Mouse (Mus musculus) heart, postnatal 25 days (tissue): Measurements from ENCODE around the gene Golim4. TPM values are rescaled to one million over a fixed set of nuclear protein-coding genes. Genes with fewer than 3 reads are reported as not detected.
A peak's percentile ranks its signal among the peaks of the same experiment; 100 is the strongest.
"Not testable (repeated sequence)": the region's sequence is repeated elsewhere in the genome, so short reads cannot be mapped to it uniquely, and the experiment has no call there.

ENCODE experiments used
- DNase-seq: peaks from one replicate; pipeline ENCODE4 v3.0.0; 2022; ENCODE audit warnings: low spot score
- intact Hi-C: fragments of 180-260 bp; cut with DNase I; formaldehyde crosslinking; loops from one replicate; pipeline ENCODE4 v1.15.1; 2025
- total RNA-seq, 2 experiments: library from RNA; stranded (reverse); gene quantifications; 2 replicates each; pipeline ENCODE4 v1.2.3; 2021

The Golim4 gene
- total RNA-seq = 10 to 100 TPM; 15.3 to 22.8 TPM

GRCm38 (mm10) chr3:75956551-75957302 is at the start of gene Golim4:
TSS of gene Golim4 (minus strand) at chr3:75956949.
- DNase-seq = peak; percentile 95
- intact Hi-C loops = loop anchor here (5.0 to 10.0 kb wide), 2 partner anchors 44 to 402 kb away; partner anchors contain the start of genes Pdcd10 and Serpini1

GRCm38 (mm10) chr3:76005621-76006020 is 48.9 kb upstream of the Golim4 start:
- intact Hi-C loops = no loop called here
- no peak for DNase-seq

GRCm38 (mm10) chr3:76001156-76001555 is 44.4 kb upstream of the Golim4 start:
- no peak for DNase-seq
- intact Hi-C loops = loop anchor here (1.0 kb wide), 1 partner anchor 91 kb away; no protein-coding TSS in a partner anchor

GRCm38 (mm10) chr3:76000481-76000880 is 43.7 kb upstream of the Golim4 start:
- no peak for DNase-seq
- intact Hi-C loops = no loop called here

- DNase-seq, intact Hi-C loops: not testable (repeated sequence)
Observed at GRCm38 (mm10) chr3:75981031-75981750, 24.4 kb upstream of the Golim4 start.

GRCm38 (mm10) chr3:75962784-75963772 is 6.3 kb upstream of the Golim4 start:
- intact Hi-C loops, DNase-seq: not testable (repeated sequence)

GRCm38 (mm10) chr3:75955661-75956491 is 873 bp downstream of the Golim4 start:
- intact Hi-C loops = loop anchor here (5.0 to 10.0 kb wide), 2 partner anchors 44 to 401 kb away; partner anchors contain the start of genes Pdcd10 and Serpini1
- DNase-seq = no peak

GRCm38 (mm10) chr3:75954185-75954584 is 2.6 kb downstream of the Golim4 start:
- intact Hi-C loops = loop anchor here (10.0 kb wide), 1 partner anchor 399 kb away; the partner anchor contains the start of genes Pdcd10 and Serpini1
- no peak for DNase-seq

GRCm38 (mm10) chr3:75952328-75953060 is 4.3 kb downstream of the Golim4 start:
- intact Hi-C loops = loop anchor here (10.0 kb wide), 1 partner anchor 398 kb away; the partner anchor contains the start of genes Pdcd10 and Serpini1
- no peak for DNase-seq

GRCm38 (mm10) chr3:75950897-75951296 is 5.9 kb downstream of the Golim4 start:
- DNase-seq = no peak
- intact Hi-C loops = loop anchor here (10.0 kb wide), 1 partner anchor 396 kb away; the partner anchor contains the start of genes Pdcd10 and Serpini1

GRCm38 (mm10) chr3:75949358-75949757 is 7.4 kb downstream of the Golim4 start:
- no peak for DNase-seq
- intact Hi-C loops = no loop called here

- no peak for DNase-seq
- intact Hi-C loops = no loop called here
Observed at GRCm38 (mm10) chr3:75948541-75949095, 8.1 kb downstream of the Golim4 start.

- DNase-seq = no peak
- intact Hi-C loops = no loop called here
Observed at GRCm38 (mm10) chr3:75948003-75948402, 8.7 kb downstream of the Golim4 start.

- intact Hi-C loops = no loop called here
- no peak for DNase-seq
Observed at GRCm38 (mm10) chr3:75942303-75943060, 14.3 kb downstream of the Golim4 start.

GRCm38 (mm10) chr3:75941864-75942263 is 14.9 kb downstream of the Golim4 start:
- intact Hi-C loops = no loop called here
- no peak for DNase-seq

GRCm38 (mm10) chr3:75936152-75936551 is 20.6 kb downstream of the Golim4 start:
- intact Hi-C loops = no loop called here
- no peak for DNase-seq

GRCm38 (mm10) chr3:75930659-75931225 is 26.0 kb downstream of the Golim4 start:
- no peak for DNase-seq
- intact Hi-C loops = no loop called here
